Mouse (Mus musculus): ENCODE measurements around the gene Akap12.

DNA sequence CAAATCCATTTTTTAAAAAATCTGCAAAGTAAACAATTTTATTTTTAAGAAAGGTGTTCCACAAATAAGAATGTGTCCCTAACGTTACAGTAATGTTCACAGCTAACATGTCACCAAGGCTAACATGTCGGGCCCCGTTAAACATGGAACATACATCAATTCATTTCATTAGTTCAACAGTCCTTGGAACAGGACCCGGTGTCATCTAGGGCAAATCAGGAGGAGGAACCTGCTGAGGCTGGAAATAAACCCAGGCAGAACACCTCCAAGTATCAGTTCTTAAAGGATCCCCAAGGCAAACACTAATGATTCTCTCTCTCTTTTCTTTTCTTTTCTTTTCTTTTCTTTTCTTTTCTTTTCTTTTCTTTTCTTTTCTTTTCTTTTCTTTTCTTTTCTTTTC is 108.6 kb downstream of the Akap12 start:
- no peak for TF ChIP-seq CTCF (IDR thresholded peaks at IDR 0.05; ENCODE audit: low read depth, low read length)
- TF ChIP-seq POLR2A (IDR thresholded peaks at IDR 0.05; ENCODE audit: borderline replicate concordance, low read depth, low read length): no peak

Measured in bone marrow macrophage, adult 2 months (primary cell).